Mouse (Mus musculus) erythroblast, embryonic 14.5 days (primary cell): ENCODE data around the gene Cetn4. TPM values are rescaled to one million over a fixed set of nuclear protein-coding genes. Genes with fewer than 3 reads are reported as not detected.

Source experiments
- H3K27me3 ChIP-seq: 2 replicates; pipeline ENCODE4 v1.6.1; 2012; ENCODE audit warnings: inconsistent platforms; ENCODE audit not compliant: control insufficient read depth
- H3K36me3 ChIP-seq: 2 replicates; pipeline ENCODE4 v1.6.1; 2012; ENCODE audit warnings: mild to moderate bottlenecking, inconsistent platforms; ENCODE audit not compliant: control insufficient read depth
- H3K4me1 ChIP-seq: 2 replicates; pipeline ENCODE4 v1.6.1; 2012; ENCODE audit warnings: inconsistent platforms; ENCODE audit not compliant: control insufficient read depth
- H3K4me3 ChIP-seq: replicated peaks from 2 replicates; pipeline ENCODE3; 2012; ENCODE audit warnings: moderate library complexity, mild to moderate bottlenecking, inconsistent platforms
- H3K9me3 ChIP-seq: 2 replicates; pipeline ENCODE4 v1.6.1; 2012; ENCODE audit warnings: low read length, inconsistent platforms, mixed read lengths; ENCODE audit not compliant: control insufficient read depth
- GATA1 ChIP-seq: IDR thresholded peaks from 2 replicates; pipeline ENCODE4 v1.6.1; 2012; ENCODE audit warnings: low read length, inconsistent platforms, mixed read lengths
- TAL1 ChIP-seq: IDR thresholded peaks from 3 replicates; pipeline ENCODE4 v1.6.1; 2012; ENCODE audit warnings: low read length, inconsistent platforms, mixed read lengths
- polyA plus RNA-seq: library from polyadenylated mRNA; stranded (reverse); fragments of >175 nt; gene quantifications from 2 replicates; pipeline ENCODE4 v1.2.3, GENCODE M21; 2012

Cetn4 gene
- polyA plus RNA-seq, 1 experiment = 0.56 TPM

DNA sequence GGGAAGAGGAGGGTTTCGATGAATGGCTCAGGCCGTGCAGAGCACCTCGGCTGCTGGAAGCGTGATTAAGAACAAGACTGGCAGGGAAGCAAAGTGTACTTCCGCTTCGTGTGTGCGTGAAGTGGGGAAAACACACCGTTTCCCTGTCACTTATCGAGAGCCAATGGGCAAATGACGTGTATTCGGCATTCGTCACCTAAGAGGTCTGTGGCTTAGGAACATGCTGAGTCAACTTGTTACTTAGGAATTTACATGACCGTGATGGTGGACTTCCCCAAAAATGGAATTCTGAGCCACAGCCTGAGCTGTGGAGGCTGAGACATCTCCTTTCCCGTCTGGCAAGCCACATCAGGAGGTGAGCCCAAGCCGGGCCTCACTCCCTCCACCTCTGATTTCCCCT is 54.7 kb downstream of the Cetn4 start:
- H3K9me3 ChIP-seq = no peaks in the 10 kb centered on the region
- peaks cover 26% of the 10 kb centered on the region for H3K4me1 ChIP-seq
- no peak overlapping the region for H3K4me3 ChIP-seq
- no peak for TF ChIP-seq TAL1
- TF ChIP-seq GATA1 = no peak
- no peaks in the 10 kb centered on the region for H3K36me3 ChIP-seq
- no peaks in the 10 kb centered on the region for H3K27me3 ChIP-seq

Other genes with a start within 250 kb of the Cetn4 start
- gene Adad1, start 249.2 kb downstream of the Cetn4 start, polyA plus RNA-seq = 0.09 TPM in 1 of 2 replicates, not detected in the other
- not detected in 2 replicates for gene Il2, start 186.7 kb downstream of the Cetn4 start, polyA plus RNA-seq
- not detected in 2 replicates for gene Il21, start 80.1 kb downstream of the Cetn4 start, polyA plus RNA-seq
- not detected in 2 replicates for gene Bbs12, start 154 bp downstream of the Cetn4 start, polyA plus RNA-seq
- not detected in 2 replicates for gene Fgf2, start 35.6 kb upstream of the Cetn4 start, polyA plus RNA-seq
- 0.21 and 0.30 TPM in 2 replicates for gene Spata5, start 107.2 kb upstream of the Cetn4 start, polyA plus RNA-seq
- gene Nudt6, start 107.5 kb upstream of the Cetn4 start, polyA plus RNA-seq = 0.13 and 0.19 TPM in 2 replicates